Mouse (Mus musculus) E14TG2a.4 (cell line): ENCODE measurements at regions not wholly inside any gene's neighbourhood (a gene's known extent, or its start where the extent isn't known, plus 50 kb on each side); places are given as distances from the start of the nearest gene placed in this dataset.

ENCODE experiments used
- H3K27me3 ChIP-seq: 2 replicates; pipeline ENCODE4 v1.6.1; 2014; ENCODE audit warnings: low read length, control low read depth; ENCODE audit not compliant: insufficient read depth
- H3K36me3 ChIP-seq: 2 replicates; pipeline ENCODE4 v1.6.1; 2014; ENCODE audit warnings: low read length, control low read depth; ENCODE audit not compliant: insufficient read depth
- H3K4me1 ChIP-seq: replicated peaks from 2 replicates; pipeline ENCODE4 v1.6.1; 2014; ENCODE audit warnings: low read depth, low read length, control low read depth
- H3K4me3 ChIP-seq: replicated peaks from 2 replicates; pipeline ENCODE4 v1.5.1; 2014; ENCODE audit warnings: mild to moderate bottlenecking, low read length
- H3K9me3 ChIP-seq: 2 replicates; pipeline ENCODE4 v1.6.1; 2014; ENCODE audit warnings: low read length, control low read depth
- CTCF ChIP-seq: conservative IDR thresholded peaks from 2 replicates; pipeline ENCODE4 v1.5.1; 2014; ENCODE audit warnings: low read length
- NANOG ChIP-seq: IDR thresholded peaks from 2 replicates; pipeline ENCODE4 v1.6.1; 2014; ENCODE audit warnings: borderline replicate concordance, low read length, mixed read lengths
- POU5F1 ChIP-seq: IDR thresholded peaks from 2 replicates; pipeline ENCODE4 v1.6.1; 2014; ENCODE audit warnings: low read length, borderline replicate concordance

- no peaks in the 10 kb centered on the region for H3K27me3 ChIP-seq
- H3K4me1 ChIP-seq = no peaks in the 10 kb centered on the region
- H3K4me3 ChIP-seq = no peak overlapping the region
- TF ChIP-seq NANOG = no peak
- no peak for TF ChIP-seq POU5F1
- no peak for TF ChIP-seq CTCF
- H3K9me3 ChIP-seq = no peaks in the 10 kb centered on the region
- no peaks in the 10 kb centered on the region for H3K36me3 ChIP-seq
Measured at GRCm38 (mm10) chr14:58822938-58823337, 319.8 kb downstream of the 1700129C05Rik start.

GRCm38 (mm10) chr14:58817961-58818504, 324.7 kb downstream of the 1700129C05Rik start:
- Histone ChIP-seq H3K36me3 (no peaks in the 10 kb centered on the region), H3K9me3 (no peaks in the 10 kb centered on the region), H3K27me3 (no peaks in the 10 kb centered on the region), H3K4me3 (no peak overlapping the region), H3K4me1 (peaks cover 4% of the 10 kb centered on the region)
- TF ChIP-seq NANOG (no peak), POU5F1 (no peak), CTCF (no peak)

GRCm38 (mm10) chr14:58816540-58816876, 326.2 kb downstream of the 1700129C05Rik start:
- no peaks in the 10 kb centered on the region for H3K36me3 ChIP-seq

GRCm38 (mm10) chr14:58815616-58816539, 326.8 kb downstream of the 1700129C05Rik start:
- H3K9me3 ChIP-seq = no peaks in the 10 kb centered on the region
- H3K36me3 ChIP-seq = no peaks in the 10 kb centered on the region
- TF ChIP-seq POU5F1 = no peak
- TF ChIP-seq NANOG = no peak
- no peak for TF ChIP-seq CTCF
- H3K4me3 ChIP-seq = no peak overlapping the region
- no peaks in the 10 kb centered on the region for H3K27me3 ChIP-seq
- peaks cover 12% of the 10 kb centered on the region for H3K4me1 ChIP-seq

More at GRCm38 (mm10) chr14:58816540-58816876, 326.2 kb downstream of the 1700129C05Rik start:
- no peaks in the 10 kb centered on the region for H3K27me3 ChIP-seq
- no peak overlapping the region for H3K4me3 ChIP-seq
- no peaks in the 10 kb centered on the region for H3K9me3 ChIP-seq
- H3K4me1 ChIP-seq = peaks cover 12% of the 10 kb centered on the region
- TF ChIP-seq CTCF = no peak
- TF ChIP-seq POU5F1 = no peak
- no peak for TF ChIP-seq NANOG

GRCm38 (mm10) chr14:58812585-58812984, 330.1 kb downstream of the 1700129C05Rik start:
- H3K27me3 ChIP-seq = no peaks in the 10 kb centered on the region
- H3K36me3 ChIP-seq = no peaks in the 10 kb centered on the region
- H3K9me3 ChIP-seq = no peaks in the 10 kb centered on the region
- TF ChIP-seq CTCF = no peak
- no peak for TF ChIP-seq POU5F1
- no peak for TF ChIP-seq NANOG
- peaks cover 12% of the 10 kb centered on the region for H3K4me1 ChIP-seq
- no peak overlapping the region for H3K4me3 ChIP-seq

GRCm38 (mm10) chr14:58801402-58801861, 341.3 kb downstream of the 1700129C05Rik start:
- Histone ChIP-seq H3K4me1 (no peaks in the 10 kb centered on the region), H3K9me3 (no peaks in the 10 kb centered on the region), H3K4me3 (no peak overlapping the region), H3K36me3 (no peaks in the 10 kb centered on the region), H3K27me3 (no peaks in the 10 kb centered on the region)
- TF ChIP-seq POU5F1 (no peak), NANOG (no peak), CTCF (no peak)

GRCm38 (mm10) chr14:58788190-58788945, 354.3 kb downstream of the 1700129C05Rik start:
- no peaks in the 10 kb centered on the region for H3K27me3 ChIP-seq
- H3K9me3 ChIP-seq = no peaks in the 10 kb centered on the region
- no peak overlapping the region for H3K4me3 ChIP-seq
- TF ChIP-seq NANOG (no peak), CTCF (no peak), POU5F1 (no peak)
- H3K36me3 ChIP-seq = no peaks in the 10 kb centered on the region
- peaks cover 27% of the 10 kb centered on the region for H3K4me1 ChIP-seq

- TF ChIP-seq NANOG (no peak), POU5F1 (no peak), CTCF (no peak)
- Histone ChIP-seq H3K4me3 (no peak overlapping the region), H3K9me3 (no peaks in the 10 kb centered on the region), H3K36me3 (no peaks in the 10 kb centered on the region), H3K27me3 (no peaks in the 10 kb centered on the region), H3K4me1 (peaks cover 31% of the 10 kb centered on the region)
Measured at GRCm38 (mm10) chr14:58787618-58788017, 355.1 kb downstream of the 1700129C05Rik start.
